Mouse (Mus musculus) cerebellum, adult 18-20 months (tissue): ENCODE results near the gene Zfp451.

ENCODE experiments used
- DNase-seq, 2 experiments: peaks; one replicate each; pipeline ENCODE4 v3.0.0; 2021

Zfp451 gene

GRCm38 (mm10) chr1:33712026-33712425 lies 102.4 kb downstream of the Zfp451 start:
- DNase-seq: no peak
